Mouse (Mus musculus) kidney, adult 18-20 months (tissue): ENCODE results near the gene Rgs6.

Experiments
- DNase-seq: peaks from one replicate; pipeline ENCODE4 v3.0.0; 2021

The Rgs6 gene

GRCm38 (mm10) chr12:82588017-82588416 lies at the start of gene Rgs6:
Rgs6 (plus strand) TSS chr12:82588292.
- peak; percentile 13 for DNase-seq

GRCm38 (mm10) chr12:82547127-82547526 lies 41.0 kb upstream of the Rgs6 start:
- no peak for DNase-seq

DNA sequence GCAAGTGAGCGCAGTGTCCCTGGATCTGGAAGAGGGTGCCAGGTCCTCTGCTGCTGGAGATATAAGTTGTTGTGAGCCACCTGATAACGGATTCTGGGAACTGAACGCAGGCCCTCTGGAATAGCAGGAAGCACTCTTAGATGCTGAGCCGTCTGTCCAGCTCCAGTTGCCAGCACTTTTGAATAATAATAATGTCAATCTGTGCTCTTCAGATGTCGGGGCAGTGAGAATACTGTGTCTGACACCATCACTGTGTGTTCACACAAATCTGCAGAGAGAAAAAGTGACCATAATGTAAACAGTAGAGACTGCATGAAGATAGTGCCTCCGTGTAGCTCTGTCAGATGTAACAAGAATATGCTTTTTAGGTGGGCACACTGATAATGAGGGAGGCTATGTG lies 38.9 kb upstream of the Rgs6 start:
- DNase-seq = no peak

DNA sequence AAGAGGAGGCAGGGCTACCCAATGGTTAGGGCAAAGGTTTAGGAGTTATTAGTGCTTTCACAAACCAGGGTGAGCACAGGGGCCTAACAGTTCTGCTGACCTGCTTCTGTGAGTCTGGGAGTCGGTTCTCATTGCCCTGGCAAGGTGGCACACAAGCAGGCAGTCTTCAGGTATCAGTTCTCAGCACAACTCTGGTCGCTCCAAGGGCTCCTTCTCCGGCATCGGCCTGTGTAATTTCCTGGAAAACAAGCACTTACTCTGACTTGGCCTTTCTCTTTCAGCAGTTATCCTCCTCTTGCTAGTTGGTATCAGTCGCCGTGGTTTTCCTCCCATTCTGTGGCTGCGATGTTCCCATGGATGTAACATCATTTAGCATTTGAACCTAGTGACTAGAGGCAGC lies 38.0 kb upstream of the Rgs6 start:
- DNase-seq = no peak

- DNase-seq = no peak
Observed at GRCm38 (mm10) chr12:82552376-82552775, 35.7 kb upstream of the Rgs6 start.

- no peak for DNase-seq
Observed at GRCm38 (mm10) chr12:82562916-82563315, 25.2 kb upstream of the Rgs6 start.

- DNase-seq = no peak
Observed at GRCm38 (mm10) chr12:82568370-82568769, 19.7 kb upstream of the Rgs6 start.

GRCm38 (mm10) chr12:82572706-82573105 lies 15.4 kb upstream of the Rgs6 start:
- DNase-seq = no peak

DNA sequence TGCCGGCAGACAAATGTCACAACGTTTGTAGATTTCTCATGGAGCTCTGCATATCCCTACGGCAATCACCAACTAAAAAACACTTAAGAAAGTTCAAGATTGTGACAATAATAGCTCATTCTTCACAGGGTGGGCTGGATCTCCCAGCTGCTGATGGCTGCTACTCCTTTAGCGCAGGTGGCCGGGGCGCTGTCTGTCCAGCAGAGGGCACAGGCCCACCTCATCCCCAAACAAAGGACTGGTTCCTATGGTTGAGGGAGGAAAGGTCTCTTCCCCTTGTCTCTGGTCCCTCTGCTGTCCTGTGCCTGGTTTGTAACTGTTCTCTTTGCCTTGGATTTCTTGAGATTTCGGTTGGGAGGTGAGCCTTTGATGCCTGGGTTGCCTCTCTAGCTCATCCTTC lies 1.5 kb upstream of the Rgs6 start:
- peak; percentile 10 for DNase-seq

GRCm38 (mm10) chr12:82587348-82587895 lies 670 bp upstream of the Rgs6 start:
- DNase-seq = peak; percentile 23

DNA sequence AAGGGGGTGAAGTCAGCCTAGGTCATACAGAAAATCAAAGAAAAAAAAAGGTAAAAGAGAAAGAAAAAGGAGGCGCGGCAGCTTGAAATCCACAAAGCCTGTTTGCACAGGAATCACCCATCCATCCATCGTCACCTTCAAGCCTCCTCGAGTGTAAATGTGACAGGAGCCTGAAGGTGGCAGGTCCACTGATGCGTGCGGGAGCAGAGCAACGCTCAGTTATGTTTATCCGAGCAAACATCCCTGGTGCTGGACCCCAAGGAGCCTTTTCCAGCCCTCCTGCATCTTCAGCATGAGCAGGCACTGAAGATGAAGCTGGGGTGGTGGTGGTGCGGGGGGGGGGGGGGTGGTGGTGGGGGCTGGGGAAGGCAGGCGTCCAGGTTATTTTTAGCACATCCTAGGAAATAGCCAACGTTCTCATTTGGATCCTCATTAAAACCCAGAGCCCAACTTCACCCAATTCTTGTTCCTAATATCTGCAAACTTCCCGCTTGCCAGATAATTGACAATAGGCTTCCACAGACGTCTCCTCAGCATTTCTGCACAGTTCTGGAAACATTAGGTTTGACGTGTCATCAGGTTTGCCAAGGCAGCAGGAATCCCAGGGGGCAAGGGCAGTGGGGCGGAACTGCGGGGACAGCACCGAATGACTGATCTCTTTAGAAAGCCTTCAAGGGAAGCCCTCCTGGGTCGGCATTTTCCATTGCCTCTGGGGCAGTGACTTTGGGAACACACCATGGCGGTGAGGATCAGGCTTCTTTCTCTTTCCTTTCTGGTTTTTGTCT lies 946 bp downstream of the Rgs6 start:
- peak; percentile 6 for DNase-seq

GRCm38 (mm10) chr12:82599011-82599410 lies 10.9 kb downstream of the Rgs6 start:
- DNase-seq = no peak

DNA sequence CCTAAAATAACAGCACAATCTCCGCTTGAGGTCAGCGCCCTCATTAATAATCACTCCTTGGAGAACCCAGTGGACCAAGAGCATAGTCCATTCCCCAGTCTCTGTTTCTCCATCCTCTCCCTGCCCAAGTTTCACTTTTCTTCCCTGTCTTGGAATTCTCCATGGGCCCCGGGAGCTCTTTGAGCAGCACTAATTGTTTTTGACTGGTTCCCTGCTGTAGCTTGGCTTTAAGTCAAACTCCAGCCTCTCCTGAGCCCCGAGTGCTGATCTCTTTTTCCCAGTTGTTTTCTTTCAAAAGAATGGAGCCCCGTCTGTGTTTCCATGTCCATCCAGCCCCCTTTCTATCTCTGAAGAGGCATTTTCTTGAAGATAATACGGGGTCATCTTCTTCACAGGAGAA lies 12.3 kb downstream of the Rgs6 start:
- DNase-seq = no peak

- DNase-seq = no peak
Observed at GRCm38 (mm10) chr12:82602823-82603222, 14.7 kb downstream of the Rgs6 start.

DNA sequence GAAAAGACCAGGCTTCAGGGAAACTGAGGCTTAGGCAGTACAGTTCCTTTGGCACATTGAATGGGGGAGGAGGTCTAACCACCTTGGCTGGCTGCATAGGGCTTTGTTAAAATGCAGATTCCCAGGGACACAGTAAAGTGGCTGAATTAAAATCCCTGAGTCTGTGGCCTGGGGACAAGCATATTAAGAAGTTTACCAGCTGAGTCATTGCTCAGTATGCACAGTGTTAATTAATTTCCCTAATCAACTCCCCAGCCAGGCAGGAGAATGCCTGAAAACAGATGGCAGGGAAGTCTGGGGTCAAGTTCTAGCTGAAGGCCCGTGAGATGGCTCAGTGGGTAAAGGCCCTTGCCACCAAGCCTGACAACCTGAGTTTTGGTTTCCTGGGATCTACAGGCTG lies 15.2 kb downstream of the Rgs6 start:
- no peak for DNase-seq

GRCm38 (mm10) chr12:82603979-82604378 lies 15.9 kb downstream of the Rgs6 start:
- no peak for DNase-seq

- no peak for DNase-seq
Observed at GRCm38 (mm10) chr12:82612769-82613660, 24.9 kb downstream of the Rgs6 start.

DNA sequence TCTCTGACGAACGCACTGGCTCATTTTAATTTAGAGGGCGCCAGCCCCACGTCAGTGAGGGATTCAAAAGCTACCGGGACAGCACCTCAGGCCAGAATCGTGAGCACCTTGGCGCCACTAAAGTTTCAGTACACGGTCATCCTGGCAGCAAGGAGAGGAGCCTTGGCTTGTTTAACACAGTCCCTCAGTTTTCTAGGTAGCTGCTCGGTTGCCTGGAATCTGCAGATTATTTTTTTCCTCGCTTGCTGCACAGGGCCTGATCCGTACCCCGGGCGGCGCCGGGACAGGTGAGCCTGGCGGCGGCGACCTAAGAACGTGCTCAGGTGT lies 28.4 kb downstream of the Rgs6 start:
- no peak for DNase-seq

- DNase-seq = peak; percentile 69
Observed at GRCm38 (mm10) chr12:82616813-82617681, 29.0 kb downstream of the Rgs6 start.

DNA sequence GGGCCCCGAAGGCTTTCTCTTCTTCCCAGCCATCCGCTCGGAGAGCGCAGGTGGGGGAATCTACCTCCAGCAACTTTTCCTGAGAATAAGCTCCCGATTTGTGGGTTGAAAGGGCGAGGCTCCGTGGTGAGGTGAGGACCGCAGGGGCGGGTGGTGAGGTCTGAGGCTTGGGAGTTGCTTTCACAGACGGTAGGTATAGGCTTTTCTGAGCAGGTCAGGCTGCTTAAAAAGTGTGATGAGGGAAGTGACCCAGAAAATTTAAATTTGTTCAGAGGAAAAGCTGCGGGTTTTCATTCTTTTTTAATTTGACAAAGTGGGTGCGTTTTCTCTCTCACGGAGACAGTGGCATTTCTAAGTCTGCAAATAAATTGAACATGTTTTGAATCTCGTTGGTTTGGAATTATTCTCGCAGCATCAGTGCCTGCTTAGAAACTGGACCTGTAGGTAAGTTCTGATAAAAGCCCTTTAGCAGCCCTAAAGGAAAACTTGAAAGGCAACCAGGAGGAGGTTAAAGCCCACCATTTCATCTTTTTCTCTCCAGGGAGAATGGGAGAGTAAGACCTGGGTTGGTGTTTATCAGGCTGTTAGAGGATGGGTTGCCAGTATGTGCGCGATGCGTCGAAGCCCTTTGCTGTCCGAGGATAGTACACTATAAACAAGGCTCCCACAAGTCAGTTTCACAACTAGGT lies 29.7 kb downstream of the Rgs6 start:
- no peak for DNase-seq

DNA sequence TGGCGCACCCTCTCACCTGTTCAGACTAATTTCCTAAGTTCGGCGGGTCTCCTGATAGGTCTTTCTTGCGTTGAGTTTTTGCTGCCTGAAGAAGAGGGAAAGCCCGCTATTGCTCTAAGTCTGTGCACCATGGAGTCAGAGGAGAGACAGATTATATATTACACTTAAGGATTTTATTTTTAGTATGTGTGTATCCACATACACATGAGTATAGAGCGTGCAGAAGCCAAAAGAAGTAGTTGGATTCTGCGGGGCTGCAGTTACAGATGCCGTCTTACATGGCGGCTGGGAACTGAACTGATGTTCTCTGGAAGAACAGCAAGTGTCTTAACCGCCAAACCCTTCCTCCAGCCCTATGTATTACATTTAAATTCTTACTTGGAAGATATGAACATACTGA lies 52.3 kb downstream of the Rgs6 start:
- DNase-seq = no peak

GRCm38 (mm10) chr12:82647876-82648275 lies 59.8 kb downstream of the Rgs6 start:
- DNase-seq = no peak
